Mouse (Mus musculus) monocyte, adult 5-6 weeks (primary cell): ENCODE results near the gene 9630041A04Rik. TPM values are rescaled to one million over a fixed set of nuclear protein-coding genes. Genes with fewer than 3 reads are reported as not detected.

Experiments used
- ATAC-seq: fragments of 153-309, 156-312 bp; replicated peaks from 2 replicates; pipeline ENCODE4 v1.8.0; 2017; ENCODE audit warnings: mild to moderate bottlenecking; ENCODE audit not compliant: low TSS enrichment, insufficient number of reproducible peaks, severe bottlenecking, poor library complexity, low FRiP score
- total RNA-seq: library from RNA; stranded (forward); fragments of 200-1000, 200-491, 200-594 nt; gene quantifications from 3 replicates; pipeline ENCODE4 v1.2.3, GENCODE M21; 2017

Gene 9630041A04Rik
- total RNA-seq, 1 experiment from 2014 or later, result not detected

GRCm38 (mm10) chr9:101911176-101911866, 49.7 kb downstream of the 9630041A04Rik start:
- ATAC-seq, result no peak

- no peak for ATAC-seq
Measured at GRCm38 (mm10) chr9:101915082-101915481, 53.4 kb downstream of the 9630041A04Rik start.

GRCm38 (mm10) chr9:101918771-101919170, 57.1 kb downstream of the 9630041A04Rik start:
- no peak for ATAC-seq

- ATAC-seq, result no peak
Measured at GRCm38 (mm10) chr9:101919324-101919723, 57.7 kb downstream of the 9630041A04Rik start.

GRCm38 (mm10) chr9:101922846-101923245, 61.2 kb downstream of the 9630041A04Rik start:
- ATAC-seq, result no peak

GRCm38 (mm10) chr9:101924829-101925228, 63.2 kb downstream of the 9630041A04Rik start:
- no peak for ATAC-seq

GRCm38 (mm10) chr9:101933946-101934573, 72.4 kb downstream of the 9630041A04Rik start:
- ATAC-seq, result no peak

- ATAC-seq, result no peak
Measured at GRCm38 (mm10) chr9:101934887-101935286, 73.2 kb downstream of the 9630041A04Rik start.

- ATAC-seq, result no peak
Measured at GRCm38 (mm10) chr9:101938066-101938465, 76.4 kb downstream of the 9630041A04Rik start.

- ATAC-seq, result no peak
Measured at GRCm38 (mm10) chr9:101939006-101939405, 77.4 kb downstream of the 9630041A04Rik start.

GRCm38 (mm10) chr9:101940182-101940581, 78.5 kb downstream of the 9630041A04Rik start:
- ATAC-seq, result no peak

- ATAC-seq, result no peak
Measured at GRCm38 (mm10) chr9:101942058-101942669, 80.5 kb downstream of the 9630041A04Rik start.

- ATAC-seq, result no peak
Measured at GRCm38 (mm10) chr9:101945326-101945725, 83.7 kb downstream of the 9630041A04Rik start.

- ATAC-seq, result no peak
Measured at GRCm38 (mm10) chr9:101945814-101946213, 84.2 kb downstream of the 9630041A04Rik start.

GRCm38 (mm10) chr9:101950101-101950500, 88.5 kb downstream of the 9630041A04Rik start:
- ATAC-seq, result no peak

- ATAC-seq, result no peak
Measured at GRCm38 (mm10) chr9:101954529-101954928, 92.9 kb downstream of the 9630041A04Rik start.

GRCm38 (mm10) chr9:101956228-101956627, 94.6 kb downstream of the 9630041A04Rik start:
- ATAC-seq, result no peak

- ATAC-seq, result no peak
Measured at GRCm38 (mm10) chr9:101971806-101972205, 110.2 kb downstream of the 9630041A04Rik start.

- no peak for ATAC-seq
Measured at GRCm38 (mm10) chr9:101972314-101972713, 110.7 kb downstream of the 9630041A04Rik start.
